ENCODE assay signal across 10 mouse cellular contexts in the genomic region with DNA sequence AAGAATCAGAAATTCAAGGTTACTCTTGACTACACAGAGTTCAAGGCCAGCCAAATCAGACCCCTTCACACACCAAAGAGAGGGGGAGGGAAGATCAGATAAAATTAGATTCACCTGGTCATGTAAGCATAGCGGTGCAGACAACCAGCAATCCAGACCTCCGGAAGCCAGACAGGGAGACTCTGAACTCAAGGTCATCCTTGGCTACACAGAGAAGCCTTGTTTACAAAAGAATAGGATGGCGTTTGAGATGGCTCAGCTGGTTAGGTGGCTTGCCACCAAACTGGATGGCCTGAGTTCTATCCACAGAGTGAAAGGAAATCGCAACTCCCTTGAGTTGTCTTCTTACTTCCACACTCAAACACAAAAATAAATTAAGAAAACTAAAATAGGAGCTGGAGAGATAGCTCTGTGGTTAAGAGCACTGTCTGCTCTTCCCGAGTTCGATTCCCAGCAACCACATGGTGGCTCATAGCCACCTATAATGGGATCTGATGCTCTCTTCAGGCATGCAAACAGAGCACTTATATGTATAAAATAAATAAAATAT. TPM values are rescaled to one million over a fixed set of nuclear protein-coding genes. Genes with fewer than 3 reads are reported as not detected.
A peak's percentile ranks its signal among the peaks of the same experiment; 100 is the strongest.
DNase-seq lines count a peak whose midpoint lies in the region; ATAC-seq lines count a peak whose summit lies in the region.
"Had no signal": no experiment of that assay in that cellular context is flagged by ENCODE, and none has a peak within 500 bp of the region (broad histone marks: within the 10 kb centered on the region; RNA-seq: fewer than 3 reads in every experiment).

No protein-coding gene starts in this region.

- ATAC-seq in heart, embryonic 15.5 days (replicated peaks; ENCODE audit: insufficient number of reproducible peaks, insufficient read depth, low FRiP score, low read depth) = no peak
- ATAC-seq in neural tube, embryonic 12.5 days (ENCODE audit: low FRiP score, low read depth) = no peak
- ATAC-seq in liver, embryonic 12.5 days = no peak

- DNase-seq in heart, embryonic 10.5 days (ENCODE audit: low spot score) = no peak
- no peak for DNase-seq in neural tube, embryonic 10.5 days (ENCODE audit: extremely low spot score, low spot score)
- no peak for DNase-seq in gastrocnemius, postnatal 10 days
- no peak for DNase-seq in cerebellum, postnatal 14 days
- no peak for DNase-seq in gastrocnemius, postnatal 36 days

- 67% methylated on average over 6 of the region's 6 CpGs for WGBS in heart, embryonic 15.5 days
- 65% methylated on average over 6 of the region's 6 CpGs for WGBS in heart, embryonic 10.5 days
- 73% methylated on average over 6 of the region's 6 CpGs for WGBS in neural tube, embryonic 12.5 days
- 59% methylated on average over 6 of the region's 6 CpGs for WGBS in liver, embryonic 12.5 days (ENCODE audit: insufficient replicate concordance)

- peaks cover 9% of the 10 kb centered on the region for H3K4me1 ChIP-seq in heart, embryonic 15.5 days (replicated peaks)
- peaks cover 5% of the 10 kb centered on the region for H3K4me1 ChIP-seq in heart, embryonic 10.5 days
- peaks cover 6% of the 10 kb centered on the region; the same call in 1 of the 2 replicates for H3K4me1 ChIP-seq in neural tube, embryonic 12.5 days
- H3K4me1 ChIP-seq in liver, embryonic 12.5 days = peaks cover 32% of the 10 kb centered on the region

- no peak overlapping the region for H3K9ac ChIP-seq in heart, embryonic 15.5 days
- H3K9ac ChIP-seq in neural tube, embryonic 12.5 days = no peak overlapping the region
- H3K9ac ChIP-seq in liver, embryonic 12.5 days = peak overlapping the region; percentile 81; the same call in 1 of the 2 replicates

- H3K4me3 ChIP-seq in heart, embryonic 15.5 days = no peak overlapping the region
- no peak overlapping the region for H3K4me3 ChIP-seq in heart, embryonic 10.5 days
- no peak overlapping the region for H3K4me3 ChIP-seq in neural tube, embryonic 12.5 days
- no peak overlapping the region for H3K4me3 ChIP-seq in liver, embryonic 12.5 days

- H3K9me3 ChIP-seq in heart, embryonic 15.5 days (replicated peaks) = no peaks in the 10 kb centered on the region
- no peaks in the 10 kb centered on the region for H3K9me3 ChIP-seq in heart, embryonic 10.5 days
- no peaks in the 10 kb centered on the region for H3K9me3 ChIP-seq in neural tube, embryonic 12.5 days
- no peaks in the 10 kb centered on the region for H3K9me3 ChIP-seq in liver, embryonic 12.5 days (replicated peaks)
- H3K9me3 ChIP-seq: G1E had no signal

- H3K27me3 ChIP-seq in heart, embryonic 15.5 days = no peaks in the 10 kb centered on the region
- H3K27me3 ChIP-seq in heart, embryonic 10.5 days (ENCODE audit: insufficient read depth, poor library complexity, severe bottlenecking) = no peaks in the 10 kb centered on the region
- H3K27me3 ChIP-seq in neural tube, embryonic 12.5 days (replicated peaks) = no peaks in the 10 kb centered on the region
- H3K27me3 ChIP-seq in liver, embryonic 12.5 days (replicated peaks) = no peaks in the 10 kb centered on the region

- no peak overlapping the region for H3K27ac ChIP-seq in heart, embryonic 15.5 days
- no peak overlapping the region for H3K27ac ChIP-seq in heart, embryonic 10.5 days
- H3K27ac ChIP-seq in neural tube, embryonic 12.5 days = no peak overlapping the region
- peak overlapping the region; percentile 89; the same call in 1 of the 2 replicates for H3K27ac ChIP-seq in liver, embryonic 12.5 days

- peak overlapping the region; percentile 88; the same call in 1 of the 2 replicates for H3K4me2 ChIP-seq in heart, embryonic 15.5 days
- peak overlapping the region; percentile 90; the same call in 1 of the 2 replicates for H3K4me2 ChIP-seq in neural tube, embryonic 12.5 days (replicated peaks)
- H3K4me2 ChIP-seq in liver, embryonic 12.5 days = peak overlapping the region; percentile 94

- H3K36me3 ChIP-seq in heart, embryonic 15.5 days = peaks cover 20% of the 10 kb centered on the region
- H3K36me3 ChIP-seq in heart, embryonic 10.5 days = peaks cover 21% of the 10 kb centered on the region
- H3K36me3 ChIP-seq in neural tube, embryonic 12.5 days = peaks cover 18% of the 10 kb centered on the region
- H3K36me3 ChIP-seq in liver, embryonic 12.5 days = peaks cover 23% of the 10 kb centered on the region

- intact Hi-C loops in gastrocnemius, postnatal 36 days (cut with DNase I) = loop anchor here (5.0 kb wide), 1 partner anchor 49 kb away; no protein-coding TSS in a partner anchor

RNA-seq across cellular contexts. Expression of a gene that starts 0.8 kb away (rescaled TPM):
- 136 and 147 TPM in 2 replicates for polyA plus RNA-seq in heart, embryonic 15.5 days (2015; fragmentation: Nextera tagmentation; extraction: Ambion mirVana)
- polyA plus RNA-seq in heart, embryonic 10.5 days (2016; fragmentation: Nextera tagmentation; extraction: Ambion mirVana) = 157 and 162 TPM in 2 replicates
- polyA plus RNA-seq in neural tube, embryonic 12.5 days (2016; fragmentation: Nextera tagmentation; extraction: Ambion mirVana) = 116 and 121 TPM in 2 replicates
- polyA plus RNA-seq in liver, embryonic 12.5 days (2016; fragmentation: Nextera tagmentation; extraction: Ambion mirVana) = 89.3 and 91.4 TPM in 2 replicates
- 10 to 100 TPM; 48.4 to 49.1 TPM for total RNA-seq in gastrocnemius, postnatal 10 days (2021)
- 10 to 100 TPM; 58.5 to 58.7 TPM for total RNA-seq in gastrocnemius, postnatal 36 days (2021)

RNA-seq across cellular contexts. Expression of a gene that starts 14.1 kb away (rescaled TPM):
- polyA plus RNA-seq in heart, embryonic 15.5 days (2015; fragmentation: Nextera tagmentation; extraction: Ambion mirVana) = 13.2 and 24.9 TPM in 2 replicates
- 7.7 and 9.7 TPM in 2 replicates for polyA plus RNA-seq in heart, embryonic 10.5 days (2016; fragmentation: Nextera tagmentation; extraction: Ambion mirVana)
- 5.0 and 5.8 TPM in 2 replicates for polyA plus RNA-seq in neural tube, embryonic 12.5 days (2016; fragmentation: Nextera tagmentation; extraction: Ambion mirVana)
- 9.9 TPM in 2 replicates for polyA plus RNA-seq in liver, embryonic 12.5 days (2016; fragmentation: Nextera tagmentation; extraction: Ambion mirVana)
- 1 to 10 TPM; 3.8 to 5.6 TPM for total RNA-seq in gastrocnemius, postnatal 10 days (2021)
- 1 to 10 TPM; 1.9 to 2.1 TPM for total RNA-seq in gastrocnemius, postnatal 36 days (2021)

RNA-seq across cellular contexts. Expression of a gene that starts 25.1 kb away (rescaled TPM):
- 16.9 and 26.6 TPM in 2 replicates for polyA plus RNA-seq in heart, embryonic 15.5 days (2015; fragmentation: Nextera tagmentation; extraction: Ambion mirVana)
- 25.1 and 34.6 TPM in 2 replicates for polyA plus RNA-seq in heart, embryonic 10.5 days (2016; fragmentation: Nextera tagmentation; extraction: Ambion mirVana)
- polyA plus RNA-seq in neural tube, embryonic 12.5 days (2016; fragmentation: Nextera tagmentation; extraction: Ambion mirVana) = 17.7 and 19.5 TPM in 2 replicates
- polyA plus RNA-seq in liver, embryonic 12.5 days (2016; fragmentation: Nextera tagmentation; extraction: Ambion mirVana) = 6.6 and 6.7 TPM in 2 replicates
- total RNA-seq in gastrocnemius, postnatal 10 days (2021) = 10 to 100 TPM in 1 of 2 experiments, 1 to 10 TPM in 1; 8.9 to 11.1 TPM
- total RNA-seq in gastrocnemius, postnatal 36 days (2021) = 1 to 10 TPM; 1.5 to 1.6 TPM

RNA-seq across cellular contexts. Expression of a gene that starts 27.4 kb away (rescaled TPM):
- polyA plus RNA-seq in heart, embryonic 15.5 days (2015; fragmentation: Nextera tagmentation; extraction: Ambion mirVana) = 1.9 and 2.8 TPM in 2 replicates
- polyA plus RNA-seq in heart, embryonic 10.5 days (2016; fragmentation: Nextera tagmentation; extraction: Ambion mirVana) = 15.2 and 19.9 TPM in 2 replicates
- polyA plus RNA-seq in neural tube, embryonic 12.5 days (2016; fragmentation: Nextera tagmentation; extraction: Ambion mirVana) = 1.6 and 2.1 TPM in 2 replicates
- 231 and 238 TPM in 2 replicates for polyA plus RNA-seq in liver, embryonic 12.5 days (2016; fragmentation: Nextera tagmentation; extraction: Ambion mirVana)
- under 1 TPM in 1 of 2 experiments, not detected in 1; 0.70 TPM for total RNA-seq in gastrocnemius, postnatal 10 days (2021)
- 1 to 10 TPM; 1.2 to 1.7 TPM for total RNA-seq in gastrocnemius, postnatal 36 days (2021)
- total RNA-seq: gastrocnemius, postnatal 4 days had no signal

RNA-seq across cellular contexts. Expression of a gene that starts 30.1 kb away (rescaled TPM):
- polyA plus RNA-seq in heart, embryonic 15.5 days (2015; fragmentation: Nextera tagmentation; extraction: Ambion mirVana) = 0.04 and 0.13 TPM in 2 replicates
- polyA plus RNA-seq in heart, embryonic 10.5 days (2016; fragmentation: Nextera tagmentation; extraction: Ambion mirVana) = 0.06 and 0.09 TPM in 2 replicates
- 0.14 and 0.15 TPM in 2 replicates for polyA plus RNA-seq in neural tube, embryonic 12.5 days (2016; fragmentation: Nextera tagmentation; extraction: Ambion mirVana)
- polyA plus RNA-seq in liver, embryonic 12.5 days (2016; fragmentation: Nextera tagmentation; extraction: Ambion mirVana) = 0.42 and 0.45 TPM in 2 replicates
- under 1 TPM; 0.14 to 0.25 TPM for total RNA-seq in gastrocnemius, postnatal 10 days (2021)
- not detected for total RNA-seq in gastrocnemius, postnatal 36 days (2021)
